Mouse (Mus musculus) forebrain, embryonic 12.5 days (tissue): Measurements from ENCODE around the gene Pttg1. TPM values are rescaled to one million over a fixed set of nuclear protein-coding genes. Genes with fewer than 3 reads are reported as not detected.

Experiments
- microRNA counts: library from miRNA; unstranded; fragments of <30 nt; microRNA quantifications from one replicate; lab custom pipeline; 2017
- microRNA-seq: library from miRNA; unstranded; fragments of <30 nt; microRNA quantifications from one replicate; pipeline ENCODE4, GENCODE M21; 2017
- polyA plus RNA-seq: library from polyadenylated mRNA; unstranded; fragments of >200 nt; fragmentation: Nextera tagmentation; extraction: Ambion mirVana; gene quantifications from 2 replicates; pipeline ENCODE4 v1.2.1, GENCODE M21; 2016

Gene Pttg1
- polyA plus RNA-seq, 1 experiment from 2014 or later = 62.5 TPM

MicroRNAs encoded within 50 kb of the gene (microRNA counts, 519-probe panel; counts per million panel counts)
- 2,146 counts per million, percentile 11 among the panel's probes with 10 or more counts for microRNA mmu-miR-146a (lab: Ali Mortazavi, UCI)

Small RNA genes within 50 kb of the gene (microRNA-seq; reads per million reads assigned to microRNA genes)
- 29.4 reads per million, percentile 38 among the genes with 10 or more reads in this experiment for gene Mir146

Other genes with a start within 250 kb of the Pttg1 start
- gene Slu7, start 7.5 kb upstream of the Pttg1 start, polyA plus RNA-seq = 62.8 and 66.9 TPM in 2 replicates
- 1.7 and 2.1 TPM in 2 replicates for gene C1qtnf2, start 48.0 kb upstream of the Pttg1 start, polyA plus RNA-seq
- gene Ccnjl, start 102.5 kb upstream of the Pttg1 start, polyA plus RNA-seq = 20.6 and 22.1 TPM in 2 replicates
- gene 4933415A04Rik, start 160.8 kb upstream of the Pttg1 start, polyA plus RNA-seq = 5.8 and 6.1 TPM in 2 replicates
- not detected in 2 replicates for gene Fabp6, start 175.3 kb upstream of the Pttg1 start, polyA plus RNA-seq